Mouse (Mus musculus): ENCODE measurements around the gene Il1f8. TPM values are rescaled to one million over a fixed set of nuclear protein-coding genes. Genes with fewer than 3 reads are reported as not detected.

The Il1f8 gene
- polyA plus RNA-seq (2012; rRNA removed; ENCODE audit: low replicate concordance), result not detected in 2 replicates

GRCm38 (mm10) chr2:24152861-24153260, at the start of gene Il1f8:
Gene Il1f8, plus strand, starts transcription at chr2:24153161.

GRCm38 (mm10) chr2:24186176-24186575, 33.2 kb downstream of the Il1f8 start, which contains the start of gene Il1f9:
Gene Il1f9, plus strand, starts transcription at chr2:24186476.

Other genes starting within 250 kb of the Il1f8 start
- 0.21 TPM in 1 of 2 replicates, not detected in the other for gene Hnmt, start 103.8 kb upstream of the Il1f8 start, polyA plus RNA-seq (2012; rRNA removed; ENCODE audit: low replicate concordance)
- gene Tbpl2, start 56.6 kb upstream of the Il1f8 start, polyA plus RNA-seq (2012; rRNA removed; ENCODE audit: low replicate concordance), result not detected in 2 replicates
- not detected in 2 replicates for gene Il1f9, start 33.3 kb downstream of the Il1f8 start, polyA plus RNA-seq (2012; rRNA removed; ENCODE audit: low replicate concordance)
- gene Il1f6, start 62.3 kb downstream of the Il1f8 start, polyA plus RNA-seq (2012; rRNA removed; ENCODE audit: low replicate concordance), result not detected in 2 replicates
- not detected in 2 replicates for gene Il1f5, start 123.8 kb downstream of the Il1f8 start, polyA plus RNA-seq (2012; rRNA removed; ENCODE audit: low replicate concordance)
- not detected in 2 replicates for gene Il1f10, start 138.0 kb downstream of the Il1f8 start, polyA plus RNA-seq (2012; rRNA removed; ENCODE audit: low replicate concordance)
- gene Il1rn, start 183.7 kb downstream of the Il1f8 start, polyA plus RNA-seq (2012; rRNA removed; ENCODE audit: low replicate concordance), result 0.99 and 1.4 TPM in 2 replicates
- gene Psd4, start 214.4 kb downstream of the Il1f8 start, polyA plus RNA-seq (2012; rRNA removed; ENCODE audit: low replicate concordance), result 11.8 and 14.1 TPM in 2 replicates

Measured in duodenum, adult 2 months (tissue).